Mouse (Mus musculus) MEL (cell line): ENCODE data around the gene Kcnip2.

ENCODE experiments used
- BHLHE40 ChIP-seq: IDR thresholded peaks from 2 replicates; pipeline ENCODE4 v1.6.1; 2012; ENCODE audit warnings: low read depth, mild to moderate bottlenecking, inconsistent platforms, low read length, improper control_type of control experiment, borderline replicate concordance
- CTCF ChIP-seq, 3 experiments: IDR thresholded peaks in 2 of 3; conservative IDR thresholded peaks in 1 of 3; 2 replicates each; pipeline ENCODE4 v1.5.1; 2011 to 2012; ENCODE audit warnings: low read length in 3 of 3, low read depth in 2 of 3, mild to moderate bottlenecking in 2 of 3, improper control_type of control experiment in 1 of 3, inconsistent platforms in 1 of 3, mixed read lengths in 1 of 3, moderate library complexity in 1 of 3; ENCODE audit not compliant: control insufficient read depth in 1 of 3, insufficient read depth in 1 of 3, poor library complexity in 1 of 3, severe bottlenecking in 1 of 3
- E2F4 ChIP-seq: IDR thresholded peaks from 2 replicates; pipeline ENCODE4 v1.6.1; 2011; ENCODE audit warnings: low read depth, low read length, improper control_type of control experiment, borderline replicate concordance
- EP300 ChIP-seq, 2 experiments: IDR thresholded peaks; 2 replicates each; pipeline ENCODE4 v1.6.1; 2011; ENCODE audit warnings: improper control_type of control experiment in 2 of 2, low read length in 2 of 2, low read depth in 1 of 2, mild to moderate bottlenecking in 1 of 2
- GATA1 ChIP-seq: IDR thresholded peaks from 2 replicates; pipeline ENCODE4 v1.6.1; 2011; ENCODE audit warnings: low read depth, low read length, improper control_type of control experiment
- MAX ChIP-seq: IDR thresholded peaks from 2 replicates; pipeline ENCODE4 v1.6.1; 2011; ENCODE audit warnings: low read length, improper control_type of control experiment
- MYC ChIP-seq: IDR thresholded peaks from 2 replicates; pipeline ENCODE4 v1.6.1; 2011; ENCODE audit warnings: low read depth, mild to moderate bottlenecking, low read length, improper control_type of control experiment, moderate library complexity
- POLR2A ChIP-seq, 2 experiments: IDR thresholded peaks; 2 replicates each; pipeline ENCODE4 v1.6.1; 2011 to 2012; ENCODE audit warnings: low read length in 2 of 2, mild to moderate bottlenecking in 2 of 2, control low read depth in 1 of 2, improper control_type of control experiment in 1 of 2, low read depth in 1 of 2, moderate library complexity in 1 of 2; ENCODE audit not compliant: control insufficient read depth in 1 of 2, insufficient read depth in 1 of 2, poor library complexity in 1 of 2
- POLR2AphosphoS2 ChIP-seq: IDR thresholded peaks from 2 replicates; pipeline ENCODE4 v1.6.1; 2011; ENCODE audit warnings: low read length, improper control_type of control experiment
- TBP ChIP-seq: IDR thresholded peaks from 2 replicates; pipeline ENCODE4 v1.8.0; 2011; ENCODE audit warnings: low read depth, low read length, improper control_type of control experiment
- TCF12 ChIP-seq: IDR thresholded peaks from 2 replicates; pipeline ENCODE4 v1.6.1; 2014; ENCODE audit warnings: low read depth, mild to moderate bottlenecking, inconsistent platforms, low read length, improper control_type of control experiment, moderate library complexity
- USF1 ChIP-seq: IDR thresholded peaks from 2 replicates; pipeline ENCODE4 v1.6.1; 2014; ENCODE audit warnings: low read depth, mild to moderate bottlenecking, inconsistent platforms, low read length, improper control_type of control experiment, moderate library complexity
- ZKSCAN1 ChIP-seq: IDR thresholded peaks from 2 replicates; pipeline ENCODE4 v1.6.1; 2012; ENCODE audit warnings: low read depth, mild to moderate bottlenecking, inconsistent platforms, low read length, improper control_type of control experiment, moderate library complexity
- ZNF384 ChIP-seq: IDR thresholded peaks from 2 replicates; pipeline ENCODE4 v1.6.1; 2012; ENCODE audit warnings: low read depth, mild to moderate bottlenecking, inconsistent platforms, low read length, improper control_type of control experiment

- TF ChIP-seq POLR2AphosphoS2 (no peak), ZKSCAN1 (no peak), TBP (no peak), GATA1 (no peak), E2F4 (no peak), TCF12 (no peak), MAX (no peak), BHLHE40 (no peak), POLR2A (IDR thresholded peaks at IDR 0.05; ENCODE audit: control insufficient read depth in 1 of 2, insufficient read depth in 1 of 2, low read depth in 1 of 2, low read length in 2 of 2, poor library complexity in 1 of 2) (no peak), MYC (no peak), ZNF384 (no peak), USF1 (no peak), CTCF (IDR thresholded peaks at IDR 0.05 in 2 of 3, conservative IDR thresholded peaks at IDR 0.05 in 1 of 3; ENCODE audit: control insufficient read depth in 1 of 3, insufficient read depth in 1 of 3, low read depth in 2 of 3, low read length in 3 of 3, poor library complexity in 1 of 3, severe bottlenecking in 1 of 3) (no peak), EP300 (IDR thresholded peaks at IDR 0.05; ENCODE audit: low read depth in 1 of 2, low read length in 2 of 2) (no peak)
These were observed 3.7 kb downstream of the Kcnip2 start for GRCm38 (mm10) chr19:45812115-45812514.
